Mouse (Mus musculus) heart, adult 18-20 months (tissue): ENCODE results near the gene Efnb2. TPM values are rescaled to one million over a fixed set of nuclear protein-coding genes. Genes with fewer than 3 reads are reported as not detected.

Experiments
- DNase-seq, 2 experiments: peaks; one replicate each; pipeline ENCODE4 v3.0.0; 2021 to 2022; ENCODE audit warnings: mixed read lengths in 1 of 2
- total RNA-seq, 2 experiments: library from RNA; stranded (reverse); gene quantifications; 2 replicates each; pipeline ENCODE4 v1.2.3; 2021

The Efnb2 gene
- total RNA-seq, 2 experiments from 2014 or later: 12.3 to 13.9 TPM

DNA sequence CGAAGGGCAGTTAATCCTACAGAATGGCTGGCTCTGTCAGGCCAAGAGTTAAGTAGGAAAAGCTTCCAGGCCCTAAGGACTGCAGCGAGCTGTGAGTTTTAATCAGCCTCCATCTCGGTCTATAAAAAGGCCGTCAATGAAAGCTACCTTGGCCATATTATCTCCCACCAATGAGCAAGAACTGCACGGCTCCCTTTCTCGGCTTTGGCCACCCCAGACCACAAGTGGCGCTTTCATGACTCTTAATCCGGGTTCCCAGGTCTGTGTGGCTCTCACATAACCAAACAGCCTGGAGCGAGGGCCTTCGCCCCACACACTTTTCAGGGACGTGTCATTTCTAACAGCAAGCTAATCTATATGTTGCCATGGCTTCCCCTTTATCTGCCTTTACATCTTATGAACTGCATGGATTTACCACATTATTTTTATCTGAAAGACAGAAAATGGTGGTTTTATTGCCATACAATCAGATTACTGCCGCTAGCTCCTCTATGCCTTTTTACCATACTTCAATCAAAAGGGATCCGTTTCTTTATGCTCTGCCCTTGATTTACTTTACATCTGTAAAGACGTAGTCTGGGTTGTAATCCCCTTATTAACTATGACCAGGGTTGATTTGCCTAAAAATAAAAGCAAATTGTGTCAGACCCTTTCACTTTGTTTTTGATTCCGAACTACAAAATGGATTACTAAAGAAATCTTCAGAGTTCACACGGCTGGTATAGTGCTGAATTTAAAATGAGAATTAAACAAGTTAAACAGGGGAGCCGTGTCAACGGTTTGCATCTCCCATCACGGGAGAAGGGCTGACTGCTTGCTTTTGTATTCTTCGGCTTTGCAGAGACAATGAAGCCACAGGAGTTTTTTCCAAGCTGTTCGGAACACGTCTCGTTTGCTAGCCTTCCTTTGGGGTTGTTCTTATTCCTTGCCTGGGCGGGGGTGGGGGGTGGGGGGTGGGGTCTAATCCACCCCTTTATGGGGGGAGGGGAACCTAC is 5.4 kb downstream of the Efnb2 start:
- no peak for DNase-seq

DNA sequence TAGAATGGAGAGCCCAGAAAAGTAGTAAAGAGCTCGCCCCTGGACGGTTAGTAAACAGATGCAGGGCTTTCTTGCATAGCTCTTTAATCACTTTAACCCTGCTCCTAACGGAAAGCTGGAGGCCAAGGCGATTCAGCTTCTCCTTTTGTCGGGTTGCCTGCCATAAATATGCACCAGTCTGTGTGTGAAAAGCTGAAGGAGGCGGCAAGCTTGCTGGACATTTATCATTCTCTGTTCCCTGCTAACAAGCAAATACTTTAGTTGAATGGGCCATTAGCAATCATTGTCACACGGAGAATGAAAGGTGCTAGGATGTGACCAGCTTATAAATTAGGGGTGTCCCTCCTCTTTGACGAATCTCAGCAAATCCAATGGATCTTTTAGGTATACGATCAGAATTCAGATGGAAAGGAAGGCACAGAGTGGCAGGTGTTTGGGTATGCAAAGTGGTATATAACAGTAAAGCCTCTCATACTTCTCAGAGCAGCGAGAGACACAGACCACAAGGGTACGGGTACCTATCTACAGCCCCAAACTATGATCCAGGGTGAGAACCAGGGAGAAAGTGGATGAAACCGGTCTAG is 7.0 kb downstream of the Efnb2 start:
- no peak for DNase-seq

DNA sequence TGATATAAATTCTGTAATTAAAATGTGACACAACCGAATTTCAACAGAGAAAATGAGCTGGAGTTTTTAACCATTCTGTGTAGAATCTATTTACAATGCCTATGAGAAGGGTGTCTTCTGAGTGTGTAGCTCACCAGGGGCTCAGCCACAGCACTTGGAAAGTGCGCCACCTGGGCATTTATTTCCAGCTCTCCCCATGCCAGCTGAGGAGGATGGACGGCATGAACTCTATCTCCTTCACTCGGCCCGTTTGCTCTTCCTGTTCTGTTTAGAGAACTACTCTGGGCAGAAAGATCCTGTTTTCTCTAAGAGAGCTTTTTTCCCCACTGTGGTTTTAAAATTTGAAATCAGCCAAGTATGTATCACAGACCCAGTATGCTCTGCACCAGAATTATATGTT is 7.7 kb downstream of the Efnb2 start:
- DNase-seq: no peak

DNA sequence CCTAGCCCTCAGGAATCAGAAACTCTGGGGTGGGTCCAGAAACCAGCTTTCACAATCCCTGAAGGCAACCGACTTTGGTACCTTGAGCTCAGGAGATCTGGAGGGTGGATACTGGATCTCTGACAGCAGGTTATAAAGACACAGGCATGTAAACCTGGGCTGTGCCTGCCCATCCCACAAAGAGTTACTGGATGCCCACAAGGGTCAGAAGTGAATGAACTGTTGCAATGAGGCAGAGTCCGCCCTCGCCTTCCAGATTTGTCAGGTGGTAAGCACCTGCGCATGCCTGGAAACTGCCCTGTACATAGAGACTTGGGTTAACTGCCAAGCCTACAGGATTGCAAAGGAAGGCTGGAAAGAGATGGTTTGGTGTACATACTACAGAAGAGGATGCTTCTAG is 8.7 kb downstream of the Efnb2 start:
- no peak for DNase-seq

DNA sequence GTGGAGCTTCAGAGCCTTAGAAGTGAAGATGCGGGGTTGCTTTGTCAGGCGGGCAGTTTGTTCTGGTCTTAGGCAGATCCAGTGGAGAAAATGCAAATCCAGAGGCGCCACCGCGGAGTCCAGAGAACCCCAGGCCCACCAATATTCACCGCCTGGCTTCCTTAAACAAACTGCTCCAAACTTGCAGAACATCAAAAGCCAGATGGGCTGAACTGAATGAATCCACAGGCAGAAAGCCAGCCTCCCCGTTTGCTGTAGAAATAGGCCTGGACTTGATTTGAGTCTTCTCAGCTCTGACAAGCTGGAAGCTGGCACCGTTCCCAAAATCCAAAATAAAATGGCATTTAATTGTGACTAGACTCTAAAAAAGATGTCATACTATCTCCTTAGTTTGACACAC is 11.1 kb downstream of the Efnb2 start:
- DNase-seq: peak; percentile 33 to 43

DNA sequence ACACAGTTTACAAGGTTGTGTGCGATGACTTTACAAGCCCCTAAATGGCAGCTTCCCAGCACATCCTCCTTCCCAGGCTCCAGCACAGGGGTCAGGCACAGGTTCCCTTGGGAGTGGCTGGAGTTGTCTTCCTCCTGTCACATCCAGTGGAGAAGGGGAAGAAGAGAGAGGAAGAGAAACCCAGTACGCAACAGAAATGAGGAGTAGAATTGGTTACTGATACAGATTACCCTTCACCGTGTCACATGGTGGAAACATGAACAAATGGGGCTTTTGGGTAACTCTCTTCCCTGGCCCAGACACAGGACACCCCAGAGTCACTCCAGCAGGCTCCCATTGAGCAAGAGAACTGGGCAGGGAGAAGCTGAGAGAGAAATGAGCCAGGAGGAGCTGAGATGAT is 11.5 kb downstream of the Efnb2 start:
- DNase-seq: peak in 1 of 2 experiments; percentile 38

DNA sequence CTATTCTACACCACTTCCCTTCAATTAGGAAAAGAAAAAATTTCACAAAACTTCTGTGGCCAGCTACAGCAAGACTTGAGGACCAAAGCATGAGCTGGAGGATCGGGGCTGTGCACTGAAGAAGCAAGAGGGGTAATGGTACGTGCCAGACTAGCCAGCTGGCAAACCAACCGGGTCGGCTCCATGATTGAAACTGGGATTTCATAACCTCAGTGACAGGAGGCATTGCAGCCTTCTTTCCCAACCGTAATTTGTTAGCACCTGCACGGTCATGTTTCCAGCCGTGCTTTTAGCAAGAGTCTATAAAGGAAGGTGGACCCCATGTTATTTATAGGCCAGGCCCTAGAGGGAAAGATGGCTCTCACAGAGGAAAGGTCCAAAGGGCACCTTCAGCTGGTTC is 12.4 kb downstream of the Efnb2 start:
- DNase-seq: no peak

DNA sequence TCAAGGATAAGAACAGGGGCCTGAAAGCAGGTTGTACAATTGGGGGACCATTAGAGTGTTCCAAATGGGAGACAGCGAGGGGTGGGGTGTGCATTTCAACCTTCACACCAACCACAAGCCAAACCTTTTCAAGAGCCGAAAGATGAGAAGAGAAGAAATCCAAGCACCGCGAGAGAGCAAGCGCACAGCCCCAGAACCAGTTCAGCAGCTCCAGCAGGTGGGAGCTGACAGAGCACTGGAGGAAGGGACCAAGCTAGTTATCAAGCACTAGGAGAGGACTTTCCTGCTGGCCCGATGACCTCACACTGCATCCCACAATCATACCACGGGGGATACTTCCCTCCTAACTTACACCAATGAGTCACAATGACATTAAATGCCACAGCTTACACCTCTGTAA is 13.2 kb downstream of the Efnb2 start:
- DNase-seq: no peak

DNA sequence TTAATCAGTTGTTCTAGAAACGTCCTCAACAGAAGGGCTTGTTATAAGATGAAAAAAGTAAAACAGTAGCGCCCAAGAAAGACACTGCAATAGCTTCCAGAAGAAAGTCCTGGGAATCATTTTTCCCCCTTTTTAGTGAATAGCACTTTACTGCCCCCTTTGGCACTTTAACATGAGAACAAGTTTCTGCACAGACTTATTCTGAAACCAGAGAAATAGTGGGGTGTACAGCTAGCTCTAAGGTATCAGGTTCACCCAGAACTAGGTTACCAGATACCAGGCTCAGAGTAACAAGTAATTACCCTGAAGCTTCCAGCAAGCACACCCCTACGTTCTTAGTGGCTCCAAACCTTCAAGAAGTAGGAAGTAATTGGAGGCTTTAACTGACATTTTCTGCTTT is 13.7 kb downstream of the Efnb2 start:
- no peak for DNase-seq

DNA sequence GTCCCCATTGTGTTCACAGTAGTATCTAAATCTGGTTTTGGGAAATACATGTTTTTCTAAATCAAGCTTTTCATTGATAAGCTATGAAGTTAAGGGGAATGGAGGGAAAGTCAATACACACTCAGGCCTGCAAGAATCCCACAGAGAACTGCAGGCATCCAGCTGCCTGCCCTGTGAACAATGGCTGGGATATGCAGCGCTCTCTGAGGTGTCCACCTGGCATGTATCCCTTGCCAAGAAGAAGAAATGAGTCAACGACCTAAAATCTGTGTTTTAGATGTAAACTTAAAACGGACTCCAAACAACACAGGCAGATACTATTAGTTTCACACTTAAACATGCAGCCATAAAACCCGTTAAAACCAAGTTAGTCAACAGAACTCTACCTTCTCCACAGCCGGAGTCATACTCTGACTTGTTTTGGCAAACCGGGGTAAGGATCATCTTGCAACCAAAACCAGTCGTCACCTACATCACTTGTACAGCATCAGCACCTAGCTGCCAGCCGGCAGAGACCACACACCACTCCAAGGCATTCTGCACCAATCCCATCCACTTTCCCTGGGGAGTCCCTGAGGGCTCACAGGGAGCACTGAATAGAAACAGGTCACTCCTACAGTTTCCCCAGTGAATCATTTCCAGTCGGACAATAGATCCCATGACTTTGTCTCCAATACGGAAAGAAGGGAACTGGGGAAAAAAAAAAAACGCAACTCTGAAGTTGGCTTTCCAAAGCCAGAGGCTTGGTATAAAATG is 16.7 kb downstream of the Efnb2 start:
- DNase-seq: no peak

DNA sequence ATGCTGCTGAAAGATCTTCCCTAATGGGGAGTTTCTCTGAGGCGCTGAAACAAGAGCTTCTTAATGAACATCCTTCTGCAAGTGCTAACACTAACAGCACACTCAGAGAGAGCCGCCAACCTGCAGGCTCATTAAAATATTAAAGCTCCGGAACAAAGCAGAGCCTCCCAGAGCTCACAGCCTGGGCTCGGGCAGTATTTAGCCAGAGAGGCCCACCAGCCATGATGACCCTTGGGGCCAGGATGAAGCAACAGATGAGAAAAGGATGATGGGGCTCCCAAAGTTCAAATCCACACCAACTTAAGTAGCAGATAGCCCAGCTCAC is 20.8 kb downstream of the Efnb2 start:
- no peak for DNase-seq

DNA sequence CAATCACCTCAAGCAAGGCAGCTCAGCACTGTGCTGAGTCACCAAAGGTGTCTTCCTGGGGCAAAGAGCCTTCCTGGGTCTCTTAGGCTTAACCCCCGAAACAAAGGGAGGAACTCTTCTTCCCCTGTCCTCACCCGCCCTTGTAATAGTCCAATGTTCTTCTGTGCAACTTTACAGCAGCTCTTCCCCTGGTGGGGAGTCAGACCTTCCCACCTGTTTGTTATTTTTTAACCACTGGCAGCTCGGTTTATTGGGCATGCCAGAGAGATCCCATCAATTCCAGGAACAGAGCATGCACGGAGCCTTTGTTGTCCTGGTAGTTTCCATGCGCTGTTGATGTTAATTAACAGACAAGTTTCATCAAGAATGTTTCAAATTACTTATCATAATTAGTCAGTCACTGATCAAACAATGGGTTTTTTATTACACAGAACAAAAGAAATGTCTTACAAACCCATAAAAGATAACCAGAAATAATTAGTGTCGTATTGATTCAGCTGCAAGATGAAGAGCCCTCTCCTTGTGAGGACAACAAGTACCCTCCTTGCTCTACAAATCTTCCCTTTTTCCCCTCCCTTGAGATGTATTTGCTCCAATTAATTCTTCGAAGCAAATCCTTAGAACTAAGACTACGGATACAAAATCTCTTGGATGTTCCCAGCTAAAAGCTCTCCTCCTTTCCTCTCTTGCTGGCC is 21.3 kb downstream of the Efnb2 start:
- DNase-seq: no peak

DNA sequence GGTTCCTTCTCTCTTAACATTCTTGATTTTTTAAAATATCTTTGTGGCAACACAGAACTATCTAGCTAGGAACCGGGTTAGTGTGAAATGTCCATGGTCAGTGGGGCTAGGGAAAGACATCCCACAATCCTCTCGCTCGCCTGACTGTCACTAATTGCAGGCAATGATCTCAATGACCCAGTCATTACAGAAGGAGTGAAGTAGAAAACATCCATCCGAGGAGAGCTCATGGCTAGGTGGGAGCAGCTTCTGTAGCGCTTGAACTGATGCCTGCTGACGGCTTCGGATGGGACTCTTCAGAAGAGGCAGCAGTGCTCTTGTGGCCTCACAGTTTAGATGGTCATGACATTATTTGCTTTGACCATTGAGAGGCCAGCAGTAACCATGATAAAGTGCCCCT is 29.6 kb downstream of the Efnb2 start:
- DNase-seq: no peak

DNA sequence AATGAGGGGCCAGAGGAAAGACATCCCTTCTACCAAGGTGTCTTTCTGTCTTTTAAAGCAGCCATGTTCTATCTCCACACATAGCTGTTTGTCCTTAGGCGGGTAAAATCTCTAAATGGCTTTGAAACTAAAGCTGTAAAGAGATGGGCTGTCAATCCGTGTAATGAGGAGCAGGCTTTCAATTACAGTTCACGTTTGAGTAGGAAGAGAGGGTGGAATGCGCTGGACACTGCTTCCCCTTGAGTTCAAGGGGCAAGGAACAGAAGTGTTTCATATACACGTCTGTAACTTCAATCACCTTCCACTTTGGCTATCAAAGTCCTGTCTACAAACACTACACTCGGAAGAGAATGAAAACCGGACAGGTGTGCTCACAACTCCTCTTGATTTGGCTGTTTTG is 37.0 kb downstream of the Efnb2 start:
- DNase-seq: no peak

DNA sequence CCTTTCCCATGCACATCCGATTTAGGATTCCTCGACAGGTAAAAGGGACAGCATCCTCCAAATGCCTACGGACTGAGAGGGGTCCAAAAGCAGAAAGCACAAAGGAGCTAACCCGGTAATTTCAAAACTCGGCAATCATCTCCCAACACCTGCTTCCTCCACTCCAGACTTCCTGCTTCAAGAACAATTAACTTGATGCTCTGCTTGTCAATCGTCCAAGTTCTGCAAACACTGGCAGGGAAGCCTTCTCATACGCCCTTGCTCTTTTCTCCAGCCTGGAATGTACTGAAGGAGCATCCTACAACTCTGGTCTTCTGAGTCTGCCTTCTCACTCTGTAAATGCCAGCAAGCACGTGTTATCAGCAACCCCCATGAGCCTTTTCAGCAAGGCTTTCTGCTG is 37.6 kb downstream of the Efnb2 start:
- DNase-seq: peak; percentile 54 to 79

DNA sequence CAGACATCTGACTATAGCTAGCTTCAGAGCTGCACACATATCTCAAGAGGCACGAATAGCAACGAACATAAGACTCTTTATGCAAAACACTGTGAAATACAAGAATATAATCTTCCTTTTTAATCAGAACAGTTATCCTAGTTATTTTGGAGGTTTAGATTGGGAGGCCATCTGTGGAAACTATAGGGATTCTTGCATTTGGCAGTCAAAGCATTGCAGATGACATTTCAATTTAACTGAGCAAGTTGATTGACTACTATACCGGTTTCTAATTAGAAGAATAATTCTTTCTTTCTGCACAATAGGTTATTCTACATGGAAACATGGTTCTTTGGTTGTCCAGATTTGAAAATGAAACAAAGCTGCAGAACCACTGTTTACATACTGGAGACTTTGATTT is 38.6 kb downstream of the Efnb2 start:
- DNase-seq: no peak

DNA sequence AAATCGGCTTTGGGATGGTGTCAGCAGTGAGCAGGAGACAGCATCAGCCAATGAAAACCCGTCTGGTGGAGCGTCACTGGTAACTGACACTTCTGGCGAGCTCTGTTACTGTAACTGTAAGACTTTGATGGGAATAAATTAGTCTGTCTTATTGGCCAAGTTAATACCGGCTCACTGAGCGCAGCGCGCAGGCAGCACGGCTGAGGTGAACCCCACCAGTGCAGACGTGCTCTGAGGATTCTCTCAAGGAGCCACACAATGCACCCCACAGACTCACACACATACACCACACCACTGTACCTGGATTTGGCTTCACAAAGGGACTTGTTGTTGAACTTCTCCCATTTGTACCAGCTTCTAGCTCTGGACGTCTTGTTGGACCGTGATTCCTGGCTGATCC is 39.0 kb downstream of the Efnb2 start:
- no peak for DNase-seq

DNA sequence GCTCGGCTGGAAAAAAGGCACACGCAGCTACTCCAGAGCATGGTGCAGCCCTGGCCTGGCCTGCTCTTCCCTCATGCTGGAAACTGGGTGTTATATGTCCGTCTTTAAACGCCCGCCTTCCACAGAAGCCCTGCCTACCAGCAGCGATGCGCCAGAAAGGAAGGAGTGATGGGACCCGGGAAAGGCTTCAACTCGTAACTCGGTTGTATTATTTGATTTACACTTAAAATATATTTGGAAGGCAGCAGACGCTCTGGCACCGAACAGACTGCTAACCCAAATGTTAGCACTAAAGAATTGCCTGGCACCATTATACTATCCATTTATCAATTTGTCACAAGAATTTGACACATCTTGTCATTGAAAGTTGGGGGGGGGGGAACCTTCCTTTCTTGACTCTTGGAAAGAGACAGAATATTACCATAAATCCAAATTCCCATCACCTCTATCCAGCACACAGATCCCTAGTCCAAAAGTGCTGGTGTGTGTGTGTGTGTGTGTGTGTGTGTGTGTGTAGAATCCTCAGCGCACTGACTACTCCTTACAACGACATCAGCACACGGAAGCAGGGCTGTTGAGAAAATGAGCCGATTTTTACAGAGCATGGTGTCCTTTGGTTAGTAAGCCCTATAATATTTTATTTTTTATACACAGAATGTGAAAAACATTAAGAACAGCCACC is 39.7 kb downstream of the Efnb2 start:
- no peak for DNase-seq

DNA sequence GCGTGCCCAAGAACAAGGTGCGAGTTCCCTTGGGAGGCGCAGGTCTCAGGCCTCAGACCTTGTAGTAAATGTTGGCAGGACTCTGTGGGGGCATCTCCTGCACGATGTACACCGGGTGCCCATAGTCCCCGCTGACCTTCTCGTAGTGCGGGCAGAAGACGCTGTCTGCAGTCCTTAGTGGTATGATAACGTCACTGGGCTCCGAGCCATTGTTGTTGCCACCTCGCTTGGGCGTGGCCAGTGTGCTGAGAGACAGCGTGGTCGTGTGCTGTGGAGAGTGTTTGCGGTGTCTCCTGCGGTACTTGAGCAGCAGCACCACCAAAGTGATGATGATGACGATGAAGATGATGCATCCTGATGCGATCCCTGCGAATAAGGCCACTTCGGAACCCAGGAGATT is 40.5 kb downstream of the Efnb2 start:
- DNase-seq: no peak

DNA sequence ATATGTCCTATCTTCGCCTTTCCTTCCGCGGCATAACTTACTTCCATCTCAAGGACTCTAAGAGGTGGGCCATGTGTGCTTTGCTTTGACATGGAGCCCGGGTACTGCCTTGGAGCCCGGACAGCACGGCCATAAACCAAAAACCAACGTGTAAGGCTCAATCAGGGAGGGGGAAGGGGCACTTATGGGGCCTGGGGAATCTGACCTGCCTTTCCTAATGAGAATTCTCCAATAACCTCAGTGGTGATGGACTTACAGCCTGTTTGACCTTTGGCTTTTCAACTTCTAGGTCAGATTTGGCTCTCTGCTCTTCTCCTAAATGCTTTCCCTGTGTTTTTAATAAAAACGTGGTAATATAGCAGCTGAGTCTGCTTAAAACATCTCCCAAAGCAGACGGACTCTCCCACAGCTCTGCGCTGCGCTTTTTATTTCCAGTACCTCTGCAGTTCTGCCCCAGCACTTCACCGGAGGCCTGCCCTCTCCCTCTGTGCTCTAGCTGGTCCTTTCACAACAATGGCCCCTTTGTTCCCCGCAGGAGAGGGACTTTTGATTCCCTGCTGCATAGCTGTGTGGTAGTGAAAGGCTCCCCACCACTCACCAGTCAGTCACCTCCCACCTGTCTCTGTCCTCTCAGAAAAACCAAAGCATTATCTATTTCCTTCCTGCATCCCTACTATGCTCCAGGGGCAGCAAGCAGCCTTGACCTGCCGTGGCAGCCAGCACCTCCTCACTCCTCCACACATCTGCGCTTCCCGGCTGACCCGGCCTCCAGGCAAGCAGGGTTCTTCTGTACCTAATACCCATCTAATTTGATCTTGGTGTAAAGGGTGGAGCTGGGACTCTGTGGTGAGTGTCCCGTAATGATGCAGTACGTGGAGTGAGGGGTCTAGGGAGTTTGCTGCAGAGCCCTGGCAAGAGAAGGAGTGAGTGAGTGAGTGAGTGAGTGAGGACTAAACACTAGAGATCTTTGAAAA is 41.5 kb downstream of the Efnb2 start:
- DNase-seq: no peak

DNA sequence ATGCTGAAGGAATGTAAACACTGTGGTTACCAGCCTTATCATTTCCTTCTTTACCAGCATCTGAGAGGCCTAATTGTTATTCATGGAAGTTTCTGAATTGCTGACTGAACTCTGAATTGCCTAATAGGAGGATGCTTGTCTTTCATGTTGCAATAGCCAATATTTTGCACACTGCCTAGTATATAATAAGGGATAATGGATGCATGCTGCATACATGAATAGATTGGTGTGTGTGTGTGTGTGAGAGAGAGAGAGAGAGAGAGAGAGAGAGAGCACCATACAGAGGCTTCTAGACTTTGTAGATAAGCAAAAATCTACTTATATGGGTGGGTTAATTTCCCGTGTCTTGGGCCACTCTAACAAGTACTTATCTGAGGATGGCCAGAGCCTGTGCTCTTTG is 47.2 kb downstream of the Efnb2 start:
- no peak for DNase-seq
